Mouse (Mus musculus) midbrain, embryonic 11.5 days (tissue): ENCODE data around the gene Dlg4. TPM values are rescaled to one million over a fixed set of nuclear protein-coding genes. Genes with fewer than 3 reads are reported as not detected.

Experiments
- ATAC-seq: fragments of 200-750 bp; cut with Nextera tagmentation; 2 replicates; pipeline ENCODE4 v1.8.0; 2017; ENCODE audit warnings: moderate TSS enrichment, moderate library complexity; ENCODE audit not compliant: low FRiP score
- DNase-seq: peaks from one replicate; pipeline ENCODE4 v3.0.0; 2015; ENCODE audit warnings: low spot score; ENCODE audit errors: missing footprints
- H3K27ac ChIP-seq: fragments of 300-500 bp; sonication (generic); 2 replicates; pipeline ENCODE4 v1.5.1; 2014; ENCODE audit warnings: low read depth, low read length
- H3K27me3 ChIP-seq: fragments of 300-500 bp; sonication (generic); 2 replicates; pipeline ENCODE4 v1.6.1; 2014; ENCODE audit warnings: mild to moderate bottlenecking, low read length, moderate library complexity, mixed read lengths; ENCODE audit not compliant: control insufficient read depth, insufficient read depth
- H3K36me3 ChIP-seq: fragments of 300-500 bp; sonication (generic); 2 replicates; pipeline ENCODE4 v1.6.1; 2014; ENCODE audit warnings: mild to moderate bottlenecking, low read length, moderate library complexity, mixed read lengths; ENCODE audit not compliant: control insufficient read depth, insufficient read depth
- H3K4me1 ChIP-seq: fragments of 300-500 bp; sonication (generic); 2 replicates; pipeline ENCODE4 v1.6.1; 2014; ENCODE audit warnings: low read length; ENCODE audit not compliant: control insufficient read depth, insufficient read depth
- H3K4me2 ChIP-seq: fragments of 300-500 bp; sonication (generic); 2 replicates; pipeline ENCODE4 v1.6.1; 2014; ENCODE audit warnings: mild to moderate bottlenecking, moderate library complexity
- H3K4me3 ChIP-seq: fragments of 300-500 bp; sonication (generic); 2 replicates; pipeline ENCODE4 v1.5.1; 2014; ENCODE audit warnings: low read depth, low read length
- H3K9ac ChIP-seq: fragments of 300-500 bp; sonication (generic); 2 replicates; pipeline ENCODE4 v1.6.1; 2014; ENCODE audit warnings: low read length
- H3K9me3 ChIP-seq: fragments of 300-500 bp; sonication (generic); 2 replicates; pipeline ENCODE4 v1.6.1; 2016; ENCODE audit warnings: low read length; ENCODE audit not compliant: control insufficient read depth
- WGBS: fragments of 180-500 bp; shearing (Covaris S2); extraction: QIAGEN DNeasy Blood & Tissue Kit; methylation state at CpG from one replicate; pipeline ENCODE4 v1.1.7; 2014; 5-methylcytosine and 5-hydroxymethylcytosine counted together
- polyA plus RNA-seq: library from polyadenylated mRNA; unstranded; fragments of >200 nt; fragmentation: Nextera tagmentation; extraction: Ambion mirVana; gene quantifications from 2 replicates; pipeline ENCODE4 v1.2.1, GENCODE M21; 2014

The Dlg4 gene
- 11.2 and 15.2 TPM in 2 replicates for polyA plus RNA-seq

GRCm38 (mm10) chr11:70016669-70017068 is at the start of gene Dlg4:
Dlg4 (plus strand) TSS chr11:70016942.
- Histone ChIP-seq H3K9me3 (no peaks in the 10 kb centered on the region), H3K27me3 (no peaks in the 10 kb centered on the region), H3K4me1 (peaks cover 42% of the 10 kb centered on the region), H3K4me2 (peak within 1 kb of the TSS; percentile 87), H3K4me3 (peak within 1 kb of the TSS; percentile 68), H3K27ac (no peak within 1 kb of the TSS; the same call in 1 of the 2 replicates), H3K9ac (peak within 1 kb of the TSS; percentile 88), H3K36me3 (peaks cover 6% of the 10 kb centered on the region)
- 54% methylated on average over 3 of the region's 3 CpGs for WGBS
- ATAC-seq (no peak), DNase-seq (peak; percentile 84)

GRCm38 (mm10) chr11:69968793-69969192 is 47.9 kb upstream of the Dlg4 start:
- no peak overlapping the region for H3K4me2 ChIP-seq
- ATAC-seq (no peak), DNase-seq (no peak)
- peaks cover 6% of the 10 kb centered on the region; the same call in 1 of the 2 replicates for H3K4me1 ChIP-seq
- no peak overlapping the region for H3K27ac ChIP-seq
- no peak overlapping the region for H3K4me3 ChIP-seq
- peaks cover 45% of the 10 kb centered on the region for H3K27me3 ChIP-seq
- no peaks in the 10 kb centered on the region for H3K9me3 ChIP-seq
- H3K36me3 ChIP-seq = peaks cover 17% of the 10 kb centered on the region
- 91% methylated on average over 4 of the region's 4 CpGs for WGBS
- H3K9ac ChIP-seq = no peak overlapping the region

- H3K9ac ChIP-seq = no peak overlapping the region
- 90% methylated on average over 6 of the region's 6 CpGs for WGBS
- no peak overlapping the region for H3K4me2 ChIP-seq
- no peaks in the 10 kb centered on the region for H3K9me3 ChIP-seq
- peaks cover 31% of the 10 kb centered on the region for H3K27me3 ChIP-seq
- peaks cover 21% of the 10 kb centered on the region for H3K36me3 ChIP-seq
- ATAC-seq (no peak), DNase-seq (no peak)
- no peak overlapping the region for H3K4me3 ChIP-seq
- H3K4me1 ChIP-seq = peaks cover 5% of the 10 kb centered on the region; the same call in 1 of the 2 replicates
- H3K27ac ChIP-seq = no peak overlapping the region
These were observed 46.5 kb upstream of the Dlg4 start for GRCm38 (mm10) chr11:69970222-69970621.

GRCm38 (mm10) chr11:69970775-69971174 is 46.0 kb upstream of the Dlg4 start:
- Histone ChIP-seq H3K9me3 (no peaks in the 10 kb centered on the region), H3K27ac (no peak overlapping the region), H3K27me3 (peaks cover 26% of the 10 kb centered on the region), H3K4me1 (peaks cover 3% of the 10 kb centered on the region; the same call in 1 of the 2 replicates), H3K9ac (no peak overlapping the region), H3K4me2 (no peak overlapping the region), H3K4me3 (no peak overlapping the region), H3K36me3 (peaks cover 21% of the 10 kb centered on the region)
- no peak for DNase-seq
- 88% methylated on average over 3 of the region's 3 CpGs for WGBS
- ATAC-seq = no peak

GRCm38 (mm10) chr11:69974907-69975306 is 41.8 kb upstream of the Dlg4 start:
- 97% methylated on average over 2 of the region's 2 CpGs for WGBS

GRCm38 (mm10) chr11:69976271-69976670 is 40.5 kb upstream of the Dlg4 start:
- no peaks in the 10 kb centered on the region for H3K9me3 ChIP-seq
- peaks cover 5% of the 10 kb centered on the region; the same call in 1 of the 2 replicates for H3K4me1 ChIP-seq
- DNase-seq (peak; percentile 56), ATAC-seq (no peak)
- no peak overlapping the region for H3K27ac ChIP-seq
- no peak overlapping the region for H3K4me2 ChIP-seq
- H3K4me3 ChIP-seq = no peak overlapping the region
- 89% methylated on average over 4 of the region's 4 CpGs for WGBS
- H3K27me3 ChIP-seq = no peaks in the 10 kb centered on the region
- no peak overlapping the region for H3K9ac ChIP-seq
- peaks cover 8% of the 10 kb centered on the region for H3K36me3 ChIP-seq

More at GRCm38 (mm10) chr11:69974907-69975306, 41.8 kb upstream of the Dlg4 start:
- Histone ChIP-seq H3K27me3 (no peaks in the 10 kb centered on the region), H3K4me1 (peaks cover 5% of the 10 kb centered on the region; the same call in 1 of the 2 replicates), H3K9ac (no peak overlapping the region), H3K4me3 (no peak overlapping the region), H3K4me2 (no peak overlapping the region), H3K36me3 (peaks cover 13% of the 10 kb centered on the region), H3K9me3 (no peaks in the 10 kb centered on the region), H3K27ac (no peak overlapping the region)
- ATAC-seq = no peak
- peak; percentile 33 for DNase-seq

GRCm38 (mm10) chr11:69979827-69980195 is 36.9 kb upstream of the Dlg4 start:
- Histone ChIP-seq H3K4me1 (peaks cover 24% of the 10 kb centered on the region), H3K36me3 (peaks cover 3% of the 10 kb centered on the region)

GRCm38 (mm10) chr11:69980196-69981140 is 36.3 kb upstream of the Dlg4 start:
- 0% methylated on average over 49 of the region's 60 CpGs for WGBS
- peak; percentile 100 for DNase-seq
- Histone ChIP-seq H3K9ac (peak overlapping the region; percentile 99), H3K4me2 (peak overlapping the region; percentile 81), H3K27ac (peak overlapping the region; percentile 97), H3K36me3 (peaks cover 9% of the 10 kb centered on the region), H3K4me3 (peak overlapping the region; percentile 99), H3K9me3 (no peaks in the 10 kb centered on the region), H3K4me1 (peaks cover 24% of the 10 kb centered on the region), H3K27me3 (no peaks in the 10 kb centered on the region)
- ATAC-seq = peak; percentile 94

More at GRCm38 (mm10) chr11:69979827-69980195, 36.9 kb upstream of the Dlg4 start:
- ATAC-seq = no peak
- Histone ChIP-seq H3K27ac (peak overlapping the region; percentile 97; the same call in 1 of the 2 replicates), H3K27me3 (no peaks in the 10 kb centered on the region), H3K4me2 (peak overlapping the region; percentile 81), H3K4me3 (peak overlapping the region; percentile 99), H3K9ac (peak overlapping the region; percentile 74), H3K9me3 (no peaks in the 10 kb centered on the region)
- DNase-seq = no peak
- 3% methylated on average over 16 of the region's 16 CpGs for WGBS
